Mouse (Mus musculus) kidney, postnatal 0 days (tissue): Measurements from ENCODE around the gene Phf24. TPM values are rescaled to one million over a fixed set of nuclear protein-coding genes. Genes with fewer than 3 reads are reported as not detected.
"Not testable (repeated sequence)": the region's sequence is repeated elsewhere in the genome, so short reads cannot be mapped to it uniquely, and the experiment has no call there.

Experiments used
- ATAC-seq: fragments of 200-750 bp; cut with Nextera tagmentation; replicated peaks from 2 replicates; pipeline ENCODE4 v1.8.0; 2017; ENCODE audit warnings: low read depth, moderate number of reproducible peaks, moderate TSS enrichment, moderate library complexity; ENCODE audit not compliant: low FRiP score
- DNase-seq: peaks from one replicate; pipeline ENCODE4 v3.0.0-alpha.2; 2016; ENCODE audit warnings: low spot score
- H3K27ac ChIP-seq: fragments of 300-500 bp; sonication (generic); 2 replicates; pipeline ENCODE4 v1.5.1; 2014; ENCODE audit warnings: mild to moderate bottlenecking
- H3K27me3 ChIP-seq: fragments of 300-500 bp; sonication (generic); 2 replicates; pipeline ENCODE4 v1.6.1; 2014; ENCODE audit warnings: low read length, mixed read lengths; ENCODE audit not compliant: insufficient read depth
- H3K36me3 ChIP-seq: fragments of 300-500 bp; sonication (generic); 2 replicates; pipeline ENCODE4 v1.6.1; 2014; ENCODE audit warnings: low read length, mixed read lengths; ENCODE audit not compliant: insufficient read depth
- H3K4me1 ChIP-seq: fragments of 300-500 bp; sonication (generic); replicated peaks from 2 replicates; pipeline ENCODE4 v1.6.1; 2014; ENCODE audit warnings: antibody characterized with exemption, low read length, mixed read lengths; ENCODE audit not compliant: insufficient read depth
- H3K4me2 ChIP-seq: fragments of 300-500 bp; sonication (generic); 2 replicates; pipeline ENCODE4 v1.6.1; 2014; ENCODE audit warnings: mild to moderate bottlenecking, low read length, moderate library complexity, mixed read lengths
- H3K4me3 ChIP-seq: fragments of 300-500 bp; sonication (generic); replicated peaks from 2 replicates; pipeline ENCODE4 v1.5.1; 2014; ENCODE audit warnings: low read depth, low read length
- H3K9ac ChIP-seq: fragments of 300-500 bp; sonication (generic); 2 replicates; pipeline ENCODE4 v1.6.1; 2014; ENCODE audit warnings: low read depth, low read length
- H3K9me3 ChIP-seq: fragments of 300-500 bp; sonication (generic); replicated peaks from 2 replicates; pipeline ENCODE4 v1.6.1; 2016; ENCODE audit warnings: low read length, inconsistent platforms, mixed read lengths
- CTCF ChIP-seq: IDR thresholded peaks from 2 replicates; pipeline ENCODE4 v1.5.1; 2016; ENCODE audit warnings: antibody characterized with exemption, low read depth, mild to moderate bottlenecking, moderate library complexity
- WGBS: fragments of 180-500 bp; shearing (Covaris S2); extraction: QIAGEN DNeasy Blood & Tissue Kit; methylation state at CpG from one replicate; pipeline ENCODE4 v1.1.7; 2014; 5-methylcytosine and 5-hydroxymethylcytosine counted together
- polyA plus RNA-seq: library from polyadenylated mRNA; unstranded; fragments of >200 nt; fragmentation: Nextera tagmentation; extraction: Ambion mirVana; gene quantifications from 2 replicates; pipeline ENCODE4 v1.2.1, GENCODE M21; 2015

The Phf24 gene
- polyA plus RNA-seq, 1 experiment from 2014 or later, result 0.64 TPM

GRCm38 (mm10) chr4:42965039-42965719 is 48.7 kb downstream of the Phf24 start:
- WGBS, result 16% methylated on average over 12 of the region's 12 CpGs
- peak overlapping the region; percentile 37 for H3K4me2 ChIP-seq
- no peaks in the 10 kb centered on the region for H3K27me3 ChIP-seq
- no peaks in the 10 kb centered on the region for H3K36me3 ChIP-seq
- no peak overlapping the region for H3K9ac ChIP-seq
- H3K9me3 ChIP-seq, result no peaks in the 10 kb centered on the region
- peak; percentile 93 for TF ChIP-seq CTCF
- no peak overlapping the region for H3K4me3 ChIP-seq
- peak; percentile 87 for DNase-seq
- ATAC-seq, result no peak
- H3K27ac ChIP-seq, result no peak overlapping the region
- H3K4me1 ChIP-seq, result peaks cover 3% of the 10 kb centered on the region; the same call in 1 of the 2 replicates

GRCm38 (mm10) chr4:42969304-42969703 is 52.8 kb downstream of the Phf24 start, which contains the start of gene 1700022I11Rik:
Gene 1700022I11Rik, plus strand, starts transcription at chr4:42969604.
- Histone ChIP-seq H3K27ac (no peak within 1 kb of the TSS), H3K9me3 (no peaks in the 10 kb centered on the region), H3K9ac (no peak within 1 kb of the TSS), H3K4me3 (no peak within 1 kb of the TSS), H3K4me2 (no peak within 1 kb of the TSS), H3K36me3 (no peaks in the 10 kb centered on the region), H3K4me1 (peaks cover 3% of the 10 kb centered on the region; the same call in 1 of the 2 replicates), H3K27me3 (no peaks in the 10 kb centered on the region)
- no peak for DNase-seq
- ATAC-seq, result no peak
- no peak for TF ChIP-seq CTCF
- 88% methylated on average over 4 of the region's 4 CpGs for WGBS

- ATAC-seq (no peak), DNase-seq (no peak)
- WGBS, result 57% methylated on average over 4 of the region's 4 CpGs
- H3K9ac ChIP-seq, result no peak overlapping the region
- H3K36me3 ChIP-seq, result no peaks in the 10 kb centered on the region
- no peaks in the 10 kb centered on the region for H3K4me1 ChIP-seq
- no peaks in the 10 kb centered on the region for H3K9me3 ChIP-seq
- H3K27ac ChIP-seq, result no peak overlapping the region
- no peak for TF ChIP-seq CTCF
- no peaks in the 10 kb centered on the region for H3K27me3 ChIP-seq
- H3K4me3 ChIP-seq, result no peak overlapping the region
- no peak overlapping the region for H3K4me2 ChIP-seq
These were observed 56.5 kb downstream of the Phf24 start for GRCm38 (mm10) chr4:42972952-42973351.

GRCm38 (mm10) chr4:42973868-42974267 is 57.4 kb downstream of the Phf24 start:
- H3K36me3 ChIP-seq, result 0 out of 2 replicates have a peak, but pooled peaks cover 4% of the 10 kb centered on the region
- ATAC-seq, result no peak
- H3K4me3 ChIP-seq, result no peak overlapping the region
- no peak overlapping the region for H3K4me2 ChIP-seq
- H3K9me3 ChIP-seq, result no peaks in the 10 kb centered on the region
- no peak for DNase-seq
- WGBS, result 81% methylated on average over 5 of the region's 5 CpGs
- no peak overlapping the region for H3K27ac ChIP-seq
- no peaks in the 10 kb centered on the region for H3K4me1 ChIP-seq
- TF ChIP-seq CTCF, result no peak
- no peaks in the 10 kb centered on the region for H3K27me3 ChIP-seq
- H3K9ac ChIP-seq, result no peak overlapping the region

GRCm38 (mm10) chr4:42978062-42978461 is 61.6 kb downstream of the Phf24 start:
- 93% methylated on average over 4 of the region's 4 CpGs for WGBS
- no peak overlapping the region for H3K27ac ChIP-seq
- H3K27me3 ChIP-seq, result no peaks in the 10 kb centered on the region
- H3K36me3 ChIP-seq, result peaks cover 21% of the 10 kb centered on the region; the same call in 1 of the 2 replicates
- no peak overlapping the region for H3K4me3 ChIP-seq
- no peak overlapping the region for H3K4me2 ChIP-seq
- no peak overlapping the region for H3K9ac ChIP-seq
- no peak for ATAC-seq
- no peaks in the 10 kb centered on the region for H3K9me3 ChIP-seq
- no peak for DNase-seq
- peak; percentile 33; the same call in 1 of the 2 replicates for TF ChIP-seq CTCF
- H3K4me1 ChIP-seq, result no peaks in the 10 kb centered on the region

- H3K36me3 ChIP-seq, result peaks cover 40% of the 10 kb centered on the region
- not testable (repeated sequence) for DNase-seq, H3K9me3 ChIP-seq, H3K4me3 ChIP-seq, H3K27me3 ChIP-seq, H3K9ac ChIP-seq, H3K27ac ChIP-seq, H3K4me2 ChIP-seq, ATAC-seq, H3K4me1 ChIP-seq
- 85% methylated on average over 7 of the region's 8 CpGs for WGBS
These were observed 64.0 kb downstream of the Phf24 start for GRCm38 (mm10) chr4:42980467-42980866.
